Mouse (Mus musculus): ENCODE measurements around the gene Tram2.

- TF ChIP-seq EP300 (IDR thresholded peaks at IDR 0.05; ENCODE audit: low read depth): no peak
- no peak for TF ChIP-seq CTCF (IDR thresholded peaks at IDR 0.05; ENCODE audit: low read depth)
These were observed 81.1 kb downstream of the Tram2 start for GRCm38 (mm10) chr1:20997881-20998389.
